Mouse (Mus musculus) A20 (cell line): ENCODE data around the gene Echs1.
"Not testable (repeated sequence)": the region's sequence is repeated elsewhere in the genome, so short reads cannot be mapped to it uniquely, and the experiment has no call there.

Experiments
- DNase-seq: peaks from one replicate; pipeline ENCODE4 v3.0.0-alpha.2; 2011; ENCODE audit warnings: low read depth, low spot score

Echs1 gene

GRCm38 (mm10) chr7:140116329-140117054 lies at the start of gene Echs1:
Echs1 (minus strand) TSS chr7:140116476.
- DNase-seq = peak; percentile 91

GRCm38 (mm10) chr7:140164664-140165063 lies 48.4 kb upstream of the Echs1 start, which contains the start of gene Olfr522:
Olfr522 (minus strand) TSS chr7:140164764.
- no peak for DNase-seq

- DNase-seq = no peak
These were observed 44.1 kb upstream of the Echs1 start for GRCm38 (mm10) chr7:140160363-140160762.

DNA sequence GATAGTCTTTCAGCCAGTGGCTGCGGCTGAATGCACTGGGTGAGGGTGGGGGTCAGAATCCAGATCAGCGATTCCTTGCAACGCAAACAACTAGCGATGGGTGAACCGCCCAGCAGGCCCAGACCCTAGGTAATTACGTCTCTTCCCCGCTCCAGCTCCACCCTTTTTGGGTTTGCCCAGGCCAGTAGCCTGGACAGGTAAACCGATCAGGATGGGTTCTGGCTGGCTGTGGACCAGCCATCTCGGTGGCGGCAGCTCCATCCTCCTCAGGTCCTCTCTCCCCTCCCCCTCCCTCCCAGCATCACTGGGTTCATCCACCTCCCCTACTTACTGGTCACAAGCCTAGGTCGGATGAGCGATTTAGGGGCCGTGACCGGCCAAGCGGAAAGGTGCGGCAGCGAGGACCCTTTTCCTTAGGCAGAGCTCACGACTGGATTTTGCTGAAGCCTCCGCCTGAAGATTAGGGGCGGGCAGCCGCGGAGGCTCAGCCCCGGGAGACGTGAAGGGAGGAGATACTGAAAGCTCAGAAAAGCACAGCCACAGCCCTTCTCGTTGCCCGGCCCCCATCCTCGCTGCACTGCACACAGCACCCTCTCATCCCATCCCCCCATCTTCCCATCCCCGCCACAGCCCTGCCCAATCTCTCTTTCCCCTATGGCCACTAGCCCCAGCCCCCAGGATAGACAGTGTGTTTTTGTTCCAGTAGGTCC lies 38.1 kb upstream of the Echs1 start, which contains the start of gene Sprn:
Sprn (minus strand) TSS at position 660 of the 710 bp plus-strand sequence.
- DNase-seq = no peak

GRCm38 (mm10) chr7:140153829-140154217 lies 37.5 kb upstream of the Echs1 start:
- no peak for DNase-seq

DNA sequence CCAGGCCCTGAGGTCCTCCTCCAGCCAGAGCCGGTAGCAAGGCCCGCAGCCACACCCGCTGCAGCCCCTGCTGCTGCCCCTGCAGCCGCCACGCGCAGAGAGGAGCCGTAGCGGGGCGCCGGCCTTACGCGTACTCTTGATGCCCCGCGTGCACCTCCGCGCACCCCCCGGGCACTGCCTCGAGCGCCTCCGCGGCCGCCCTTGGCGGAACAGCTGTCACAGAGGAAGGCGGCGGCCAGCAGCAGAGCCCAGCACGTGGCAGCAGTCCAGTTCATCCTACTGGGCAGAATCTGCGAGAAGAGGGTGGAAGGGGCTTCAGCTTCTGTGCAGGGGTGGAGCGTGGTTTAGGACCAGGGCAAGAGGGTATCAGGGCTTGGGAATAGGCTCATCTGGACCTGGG lies 37.1 kb upstream of the Echs1 start:
- no peak for DNase-seq

DNA sequence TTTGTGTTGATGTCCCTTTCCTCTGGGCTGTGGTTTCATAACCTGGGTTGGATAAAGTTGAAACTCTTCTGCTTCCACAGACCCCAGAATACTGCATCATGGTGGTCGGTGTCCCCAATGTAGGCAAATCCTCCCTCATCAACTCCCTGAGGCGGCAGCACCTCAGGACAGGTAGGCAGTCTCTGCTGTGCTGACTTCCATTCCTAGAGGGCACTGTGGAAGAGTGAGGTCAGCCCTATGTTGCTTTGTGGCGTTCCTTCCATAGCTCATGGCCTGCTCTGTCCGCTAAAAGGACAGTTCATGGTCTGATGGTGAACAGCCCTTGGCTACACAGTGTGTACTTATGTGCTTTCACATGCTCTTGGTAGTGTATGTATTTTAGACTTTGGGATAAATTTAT lies 28.3 kb upstream of the Echs1 start:
- no peak for DNase-seq

DNA sequence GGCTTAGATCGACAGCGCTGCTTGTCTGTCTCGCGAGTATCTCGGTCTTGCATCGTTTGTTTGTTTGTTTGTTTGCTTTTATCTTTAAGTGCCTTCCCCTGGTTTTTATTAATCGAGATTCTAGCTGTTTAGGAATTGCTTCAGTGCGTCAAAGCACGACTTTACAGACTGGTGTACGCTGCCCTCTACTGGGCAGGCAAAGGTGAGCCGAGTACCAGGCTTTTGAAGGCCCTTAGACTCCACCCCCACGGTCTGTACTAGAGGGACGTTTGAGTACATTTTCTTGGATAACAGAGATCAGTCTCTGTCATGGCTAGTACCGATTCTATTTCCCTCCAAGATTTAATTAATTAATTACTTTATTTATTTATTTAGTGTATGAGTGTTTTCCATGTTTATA lies 25.1 kb upstream of the Echs1 start:
- DNase-seq = peak; percentile 76

- DNase-seq = no peak
These were observed 21.7 kb upstream of the Echs1 start for GRCm38 (mm10) chr7:140138021-140138310.

GRCm38 (mm10) chr7:140137135-140138020 lies 21.1 kb upstream of the Echs1 start, which contains the start of gene Mtg1:
Mtg1 (plus strand) TSS chr7:140137564.
- peak; percentile 98 for DNase-seq

DNA sequence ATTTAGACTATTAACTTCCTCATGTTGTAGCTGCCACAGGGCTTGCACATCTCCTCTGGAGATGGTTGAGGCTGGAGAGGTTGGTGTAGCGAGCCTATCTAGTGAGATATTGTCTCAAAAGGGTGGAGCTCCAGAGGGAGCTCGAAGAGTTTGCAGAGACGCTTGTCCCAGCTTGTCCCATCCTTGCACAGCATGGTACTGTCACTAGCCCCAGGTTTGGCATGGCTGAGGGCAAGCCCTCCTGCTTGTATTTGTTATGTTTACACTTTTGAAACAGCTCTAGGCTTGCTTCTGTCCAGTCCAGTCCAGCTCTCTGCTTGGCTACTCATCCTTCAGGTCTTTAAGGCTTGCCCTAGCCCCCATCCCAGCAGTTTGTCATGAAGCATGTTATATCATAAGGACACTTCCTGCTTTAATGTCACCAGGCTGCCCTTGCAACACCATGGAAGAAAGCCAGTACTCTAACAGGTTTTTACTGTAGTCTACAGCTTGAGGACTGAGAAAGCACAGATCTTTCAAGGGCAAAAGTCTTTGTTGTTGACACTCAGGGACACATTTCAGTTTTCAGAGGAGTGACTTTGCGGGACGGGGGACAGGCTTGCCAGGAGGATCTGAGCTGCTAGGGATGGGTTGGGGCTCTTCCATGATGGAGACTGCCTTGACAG lies 19.0 kb upstream of the Echs1 start:
- DNase-seq = no peak

GRCm38 (mm10) chr7:140134033-140134432 lies 17.8 kb upstream of the Echs1 start:
- not testable (repeated sequence) for DNase-seq

DNA sequence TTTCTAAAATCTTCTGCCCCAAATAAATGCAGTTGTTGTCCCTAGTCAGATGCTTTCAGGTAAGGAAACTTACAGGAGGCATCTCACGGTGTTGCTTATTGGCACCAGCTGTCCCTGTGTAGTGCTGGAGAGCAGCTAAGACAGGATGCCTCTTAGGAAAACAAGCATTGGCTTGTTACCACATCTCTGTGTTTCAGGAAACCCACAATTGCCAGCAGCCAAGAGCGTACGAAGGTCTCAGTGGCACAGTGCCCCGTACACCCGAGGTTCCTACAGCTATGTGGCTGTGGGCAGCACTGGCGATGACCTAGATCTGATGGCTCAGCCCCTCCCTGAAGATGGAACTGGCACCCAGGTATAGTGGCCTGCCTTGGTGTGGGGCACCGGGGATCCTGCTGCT lies 15.9 kb upstream of the Echs1 start:
- not testable (repeated sequence) for DNase-seq

GRCm38 (mm10) chr7:140127911-140128310 lies 11.6 kb upstream of the Echs1 start:
- no peak for DNase-seq

- DNase-seq = no peak
These were observed 10.7 kb upstream of the Echs1 start for GRCm38 (mm10) chr7:140126934-140127333.

- DNase-seq = no peak
These were observed 9.7 kb upstream of the Echs1 start for GRCm38 (mm10) chr7:140126022-140126350.

- peak; percentile 93 for DNase-seq
These were observed 9.2 kb upstream of the Echs1 start for GRCm38 (mm10) chr7:140125278-140126021.

DNA sequence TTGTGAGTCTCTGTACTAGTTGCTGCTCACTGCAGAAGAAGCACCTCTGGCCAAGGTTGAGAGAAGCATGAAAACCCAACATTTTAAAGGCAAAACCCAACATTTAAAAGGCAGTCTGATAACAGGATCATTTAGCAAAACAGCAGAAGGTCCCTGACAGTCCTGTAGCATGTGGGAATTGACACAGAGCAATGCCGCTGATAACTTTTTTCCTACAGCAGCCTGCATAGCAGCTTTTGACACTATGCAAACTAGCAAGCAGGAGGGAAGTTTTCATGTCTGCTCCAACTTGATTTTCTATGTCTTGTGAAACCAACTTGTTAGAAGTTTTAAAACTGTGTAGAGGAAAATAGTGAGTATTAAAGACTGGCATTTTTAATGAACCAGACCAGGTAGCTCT lies 8.1 kb upstream of the Echs1 start:
- no peak for DNase-seq

DNA sequence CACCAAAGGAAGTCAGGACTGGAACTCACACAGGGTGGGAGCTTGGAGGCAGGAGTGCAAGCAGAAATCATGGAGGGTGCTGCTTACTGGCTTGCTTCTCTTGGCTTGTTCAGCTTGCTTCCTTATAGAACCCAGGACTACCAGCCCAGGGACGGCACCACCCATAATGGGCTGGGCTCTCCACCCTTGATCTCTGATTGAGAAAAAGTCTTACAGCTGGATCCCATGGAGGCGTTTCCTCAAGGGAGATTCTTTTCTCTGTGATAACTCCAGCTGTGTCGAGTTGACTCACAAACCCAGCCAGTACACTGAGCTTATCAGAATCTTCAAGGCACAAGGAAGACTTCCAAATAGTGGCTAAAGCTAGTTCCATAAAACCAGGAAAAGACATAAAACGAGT lies 6.5 kb upstream of the Echs1 start:
- DNase-seq = no peak

- DNase-seq = no peak
These were observed 5.1 kb upstream of the Echs1 start for GRCm38 (mm10) chr7:140121338-140121910.

DNA sequence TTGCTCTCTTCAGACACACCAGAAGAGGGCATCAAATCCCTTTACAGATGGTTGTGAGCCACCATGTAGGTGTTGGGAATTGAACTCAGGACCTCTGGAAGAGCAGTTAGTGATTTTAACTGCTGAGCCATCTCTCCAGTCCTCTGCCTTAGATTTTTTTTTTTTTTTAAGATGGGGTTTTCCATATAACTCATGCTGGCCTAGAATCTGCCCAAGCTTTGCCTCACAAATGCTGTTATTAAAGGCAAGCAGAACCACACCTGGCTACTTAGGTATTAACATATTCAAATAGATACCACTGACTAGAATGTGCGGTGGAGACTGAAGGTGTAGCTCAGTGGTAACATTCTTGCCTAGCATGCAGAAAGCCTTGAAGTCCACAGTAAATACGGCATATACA lies 4.2 kb upstream of the Echs1 start:
- DNase-seq = peak; percentile 20
